Mouse (Mus musculus): ENCODE measurements around the gene Cadm2.

- TF ChIP-seq CTCF (IDR thresholded peaks at IDR 0.05; ENCODE audit: extremely low read depth, insufficient read length, insufficient replicate concordance, low read depth, low read length) (no peak), POLR2A (IDR thresholded peaks at IDR 0.05; ENCODE audit: low read depth, low read length) (no peak)
These were observed 653.0 kb downstream of the Cadm2 start for GRCm38 (mm10) chr16:66967686-66968085.

All from small intestine, adult 2 months (tissue).